Mouse (Mus musculus) liver, postnatal 0 days (tissue): ENCODE measurements around the gene Mad1l1.

Experiments
- CTCF ChIP-seq: sonication (generic); IDR thresholded peaks from 2 replicates; pipeline ENCODE4 v1.5.1; 2016; ENCODE audit warnings: antibody characterized with exemption, low read depth
- EP300 ChIP-seq: IDR thresholded peaks from 2 replicates; pipeline ENCODE4 v1.6.1; 2016; ENCODE audit warnings: antibody characterized with exemption, low read depth, mild to moderate bottlenecking

DNA sequence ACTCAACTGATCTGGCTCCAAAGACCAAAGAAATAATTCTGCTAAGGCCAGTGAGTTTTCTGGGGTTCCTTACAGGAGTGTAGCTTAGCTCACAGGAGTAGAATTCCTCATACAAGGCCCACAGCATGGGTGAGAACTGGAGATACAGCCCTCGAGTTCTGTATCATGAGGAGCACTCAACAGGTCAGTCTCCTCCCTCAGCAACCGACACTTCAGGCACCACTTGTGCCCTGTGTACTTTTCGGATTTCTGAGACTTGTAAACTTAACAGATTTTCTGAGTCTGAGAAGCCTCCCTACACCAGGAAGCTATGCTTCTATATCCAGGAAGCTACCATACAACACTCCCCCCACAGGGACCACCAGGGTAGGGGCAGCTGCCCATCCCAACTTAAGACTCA lies 18.5 kb upstream of the Mad1l1 start:
- TF ChIP-seq CTCF = no peak
- no peak for TF ChIP-seq EP300
